Mouse (Mus musculus): ENCODE results near the gene Sigmar1.

DNA sequence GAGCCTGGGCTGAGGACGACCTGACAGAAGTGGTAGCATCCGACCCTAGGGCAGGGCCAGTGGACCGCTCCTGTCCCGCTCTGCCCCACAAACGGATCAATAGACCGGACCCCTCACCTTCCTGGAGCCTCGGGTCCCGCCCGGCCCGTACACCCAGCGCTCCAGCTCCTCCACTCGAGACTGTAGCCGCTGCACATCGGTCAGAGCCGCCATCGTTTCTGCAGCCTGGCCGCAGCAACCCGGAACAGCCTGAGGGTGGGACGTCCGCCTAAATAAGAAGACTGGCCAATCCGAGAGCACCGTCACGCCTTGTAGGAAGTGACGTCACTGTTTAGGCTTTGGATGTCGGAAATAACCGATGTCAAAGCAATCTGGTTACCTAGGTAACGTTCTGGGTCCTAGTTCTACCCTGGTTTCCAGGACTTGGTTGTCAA, 33.0 kb downstream of the Sigmar1 start, which contains the start of gene Dctn3:
- TF ChIP-seq POLR2A (IDR thresholded peaks at IDR 0.05; ENCODE audit: control insufficient read depth, low read depth, low read length) (peak; percentile 94), CTCF (IDR thresholded peaks at IDR 0.05; ENCODE audit: control insufficient read depth, insufficient read depth, insufficient replicate concordance, low read depth, low read length) (no peak)

Measured in testis, adult 2 months (tissue).